Comparison of ENCODE assay signal across 10 mouse cellular contexts in the genomic region with DNA sequence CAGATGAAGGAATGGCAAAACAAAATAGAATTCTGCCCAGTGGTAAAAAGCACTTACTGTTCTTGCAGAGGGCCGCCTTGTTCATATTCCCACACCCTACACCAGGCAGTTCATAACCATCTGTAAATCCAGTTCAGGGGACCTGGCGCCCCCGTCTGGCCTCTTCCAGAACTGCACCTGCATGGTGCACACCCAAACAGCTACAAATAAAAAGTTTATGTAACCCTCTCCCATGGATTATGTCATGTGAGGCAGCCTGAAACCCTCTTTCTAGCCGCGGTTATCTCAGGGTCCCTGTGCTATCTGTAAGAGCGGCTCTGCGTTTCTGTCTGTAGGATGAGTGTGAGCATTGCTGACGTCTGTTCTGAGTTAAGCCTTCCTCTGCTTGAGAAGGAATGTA. TPM values are rescaled to one million over a fixed set of nuclear protein-coding genes. Genes with fewer than 3 reads are reported as not detected.
DNase-seq lines count a peak whose midpoint lies in the region; ATAC-seq lines count a peak whose summit lies in the region.
"Had no signal": no experiment of that assay in that cellular context is flagged by ENCODE, and none has a peak within 500 bp of the region (broad histone marks: within the 10 kb centered on the region; RNA-seq: fewer than 3 reads in every experiment).

No protein-coding gene starts in this region.

- no peak overlapping the region for H3K27ac ChIP-seq in hindbrain, embryonic 11.5 days (ENCODE audit: low read depth, low read length)
- no peak overlapping the region for H3K27ac ChIP-seq in hindbrain, embryonic 13.5 days
- H3K27ac ChIP-seq in forebrain, embryonic 15.5 days (replicated peaks): no peak overlapping the region
- H3K27ac ChIP-seq: embryonic facial prominence, embryonic 13.5 days; stomach, embryonic 15.5 days had no signal

- DNase-seq in hindbrain, embryonic 11.5 days (ENCODE audit: low spot score): peak; percentile 64
- peak; percentile 45 to 64 for DNase-seq in CD8-positive naive resting alpha-beta T cell, adult 2 months (ENCODE audit: low read depth in 2 of 2, low spot score in 2 of 2)
- peak; percentile 87 for DNase-seq in adrenal gland, postnatal 10 days
- DNase-seq in gastrocnemius, postnatal 36 days: peak; percentile 54 to 68
- peak; percentile 33 to 37 for DNase-seq in layer of hippocampus, postnatal 36 days
- DNase-seq in naive thymus-derived CD4-positive, alpha-beta T cell, adult 2 months (ENCODE audit: low read depth): peak; percentile 59

- H3K4me2 ChIP-seq in hindbrain, embryonic 11.5 days (replicated peaks; ENCODE audit: low read depth, low read length): no peak overlapping the region
- no peak overlapping the region for H3K4me2 ChIP-seq in hindbrain, embryonic 13.5 days
- no peak overlapping the region for H3K4me2 ChIP-seq in forebrain, embryonic 15.5 days (replicated peaks)
- H3K4me2 ChIP-seq: embryonic facial prominence, embryonic 13.5 days; stomach, embryonic 15.5 days had no signal

- no peak for ATAC-seq in hindbrain, embryonic 11.5 days (ENCODE audit: low FRiP score)
- no peak for ATAC-seq in hindbrain, embryonic 13.5 days (ENCODE audit: low FRiP score)
- ATAC-seq in forebrain, embryonic 15.5 days (replicated peaks): no peak

- no peak overlapping the region for H3K9ac ChIP-seq in hindbrain, embryonic 11.5 days (ENCODE audit: low read depth, low read length)
- H3K9ac ChIP-seq in hindbrain, embryonic 13.5 days: no peak overlapping the region
- no peak overlapping the region for H3K9ac ChIP-seq in forebrain, embryonic 15.5 days (replicated peaks)
- H3K9ac ChIP-seq: embryonic facial prominence, embryonic 13.5 days; stomach, embryonic 15.5 days had no signal

- 43% methylated on average over 8 of the region's 8 CpGs for WGBS in hindbrain, embryonic 11.5 days
- 42% methylated on average over 8 of the region's 8 CpGs for WGBS in hindbrain, embryonic 13.5 days
- WGBS in forebrain, embryonic 15.5 days: 43% methylated on average over 8 of the region's 8 CpGs

- H3K36me3 ChIP-seq in hindbrain, embryonic 11.5 days (ENCODE audit: control insufficient read depth, insufficient read depth, low read length): no peaks in the 10 kb centered on the region
- no peaks in the 10 kb centered on the region for H3K36me3 ChIP-seq in hindbrain, embryonic 13.5 days
- H3K36me3 ChIP-seq in forebrain, embryonic 15.5 days: no peaks in the 10 kb centered on the region
- H3K36me3 ChIP-seq: embryonic facial prominence, embryonic 13.5 days; stomach, embryonic 15.5 days had no signal

- no peaks in the 10 kb centered on the region for H3K4me1 ChIP-seq in hindbrain, embryonic 11.5 days (replicated peaks; ENCODE audit: control insufficient read depth, insufficient read depth, low read length)
- H3K4me1 ChIP-seq in hindbrain, embryonic 13.5 days (replicated peaks): no peaks in the 10 kb centered on the region
- H3K4me1 ChIP-seq in forebrain, embryonic 15.5 days: no peaks in the 10 kb centered on the region
- H3K4me1 ChIP-seq: embryonic facial prominence, embryonic 13.5 days; stomach, embryonic 15.5 days had no signal

- intact Hi-C loops in gastrocnemius, postnatal 36 days (cut with DNase I): no loop called here

- H3K4me3 ChIP-seq in hindbrain, embryonic 11.5 days (ENCODE audit: low read depth, low read length): no peak overlapping the region
- no peak overlapping the region for H3K4me3 ChIP-seq in hindbrain, embryonic 13.5 days
- H3K4me3 ChIP-seq in forebrain, embryonic 15.5 days: no peak overlapping the region
- H3K4me3 ChIP-seq: embryonic facial prominence, embryonic 13.5 days; stomach, embryonic 15.5 days had no signal

- H3K27me3 ChIP-seq in hindbrain, embryonic 11.5 days (ENCODE audit: control insufficient read depth, insufficient read depth, low read length): no peaks in the 10 kb centered on the region
- H3K27me3 ChIP-seq in hindbrain, embryonic 13.5 days: no peaks in the 10 kb centered on the region
- no peaks in the 10 kb centered on the region for H3K27me3 ChIP-seq in forebrain, embryonic 15.5 days
- H3K27me3 ChIP-seq: embryonic facial prominence, embryonic 13.5 days; stomach, embryonic 15.5 days had no signal

- H3K9me3 ChIP-seq in hindbrain, embryonic 11.5 days (ENCODE audit: control insufficient read depth, low read length): no peaks in the 10 kb centered on the region
- no peaks in the 10 kb centered on the region for H3K9me3 ChIP-seq in hindbrain, embryonic 13.5 days
- no peaks in the 10 kb centered on the region for H3K9me3 ChIP-seq in forebrain, embryonic 15.5 days
- H3K9me3 ChIP-seq: stomach, embryonic 15.5 days had no signal

RNA-seq across cellular contexts. Expression of a gene that starts 7.6 kb away (rescaled TPM):
- 20.4 and 22.6 TPM in 2 replicates for polyA plus RNA-seq in hindbrain, embryonic 11.5 days (2014; fragmentation: Nextera tagmentation; extraction: Ambion mirVana)
- 27.4 and 28.0 TPM in 2 replicates for polyA plus RNA-seq in hindbrain, embryonic 13.5 days (2015; fragmentation: Nextera tagmentation; extraction: Ambion mirVana)
- 1,000 to 10,000 TPM in 1 of 2 experiments, 100 to 1,000 TPM in 1; 506 to 1,242 TPM for total RNA-seq in adrenal gland, postnatal 10 days (2021)
- 10 to 100 TPM; 20.3 to 20.5 TPM for total RNA-seq in gastrocnemius, postnatal 36 days (2021)
- total RNA-seq in layer of hippocampus, postnatal 36 days (2021): 10 to 100 TPM; 32.1 to 32.8 TPM
- 27.7 and 28.5 TPM in 2 replicates for polyA plus RNA-seq in forebrain, embryonic 15.5 days (2015; fragmentation: Nextera tagmentation; extraction: Ambion mirVana)

RNA-seq across cellular contexts. Expression of a gene that starts 40.6 kb away (rescaled TPM):
- polyA plus RNA-seq in hindbrain, embryonic 11.5 days (2014; fragmentation: Nextera tagmentation; extraction: Ambion mirVana): 0.59 TPM in 1 of 2 replicates, not detected in the other
- 0.55 and 1.1 TPM in 2 replicates for polyA plus RNA-seq in hindbrain, embryonic 13.5 days (2015; fragmentation: Nextera tagmentation; extraction: Ambion mirVana)
- under 1 TPM; 0.21 to 0.24 TPM for total RNA-seq in adrenal gland, postnatal 10 days (2021)
- total RNA-seq in gastrocnemius, postnatal 36 days (2021): under 1 TPM in 1 of 2 experiments, not detected in 1; 0.20 TPM
- not detected for total RNA-seq in layer of hippocampus, postnatal 36 days (2021)
- polyA plus RNA-seq in forebrain, embryonic 15.5 days (2015; fragmentation: Nextera tagmentation; extraction: Ambion mirVana): 0.55 TPM in 2 replicates

RNA-seq across cellular contexts. Expression of a gene that starts 41.5 kb away (rescaled TPM):
- 1,074 and 1,099 TPM in 2 replicates for polyA plus RNA-seq in hindbrain, embryonic 11.5 days (2014; fragmentation: Nextera tagmentation; extraction: Ambion mirVana)
- 1,201 and 1,293 TPM in 2 replicates for polyA plus RNA-seq in hindbrain, embryonic 13.5 days (2015; fragmentation: Nextera tagmentation; extraction: Ambion mirVana)
- 1,000 to 10,000 TPM; 1,039 to 1,045 TPM for total RNA-seq in adrenal gland, postnatal 10 days (2021)
- total RNA-seq in gastrocnemius, postnatal 36 days (2021): 1,000 to 10,000 TPM; 1,061 to 1,578 TPM
- total RNA-seq in layer of hippocampus, postnatal 36 days (2021): 100 to 1,000 TPM; 766 to 814 TPM
- 1,235 and 1,278 TPM in 2 replicates for polyA plus RNA-seq in forebrain, embryonic 15.5 days (2015; fragmentation: Nextera tagmentation; extraction: Ambion mirVana)

Comparison
In these comparisons a context has a peak if more than half of its experiments do, and no peak if none do; other contexts are left out.
1. DNase-seq: peak in every context shown above with its lines; median percentile 87 in adrenal gland, postnatal 10 days; 64 in hindbrain, embryonic 11.5 days; 61 in gastrocnemius, postnatal 36 days; 59 in naive thymus-derived CD4-positive, alpha-beta T cell, adult 2 months; 54 in CD8-positive naive resting alpha-beta T cell, adult 2 months; 35 in layer of hippocampus, postnatal 36 days.
2. RNA of a gene that starts 7.6 kb away (total RNA-seq): 506 to 1,242 TPM in adrenal gland, postnatal 10 days; 32.1 to 32.8 TPM in layer of hippocampus, postnatal 36 days and 20.3 to 20.5 TPM in gastrocnemius, postnatal 36 days; every median in the first group is over 10 times any median in the second.